Mouse (Mus musculus) heart, adult 11 months (tissue): ENCODE data around the gene Cav2.

Experiments
- DNase-seq: peaks from one replicate; pipeline ENCODE4 v3.0.0; 2022

Gene Cav2

GRCm38 (mm10) chr6:17280939-17281756 lies at the start of gene Cav2:
Gene Cav2, plus strand, starts transcription at chr6:17281185.
- peak; percentile 100 for DNase-seq

GRCm38 (mm10) chr6:17239693-17240092 lies 41.3 kb upstream of the Cav2 start:
- no peak for DNase-seq

GRCm38 (mm10) chr6:17241013-17241412 lies 40.0 kb upstream of the Cav2 start:
- DNase-seq, result no peak

GRCm38 (mm10) chr6:17246959-17247358 lies 34.0 kb upstream of the Cav2 start:
- no peak for DNase-seq

GRCm38 (mm10) chr6:17247673-17248072 lies 33.3 kb upstream of the Cav2 start:
- DNase-seq, result no peak

GRCm38 (mm10) chr6:17248241-17248640 lies 32.7 kb upstream of the Cav2 start:
- no peak for DNase-seq

- peak; percentile 71 for DNase-seq
These were observed 29.0 kb upstream of the Cav2 start for GRCm38 (mm10) chr6:17251958-17252357.

GRCm38 (mm10) chr6:17258142-17258541 lies 22.8 kb upstream of the Cav2 start:
- DNase-seq, result no peak

- no peak for DNase-seq
These were observed 22.1 kb upstream of the Cav2 start for GRCm38 (mm10) chr6:17258911-17259310.

GRCm38 (mm10) chr6:17262786-17263185 lies 18.2 kb upstream of the Cav2 start:
- DNase-seq, result peak; percentile 74

GRCm38 (mm10) chr6:17265043-17265442 lies 15.9 kb upstream of the Cav2 start:
- DNase-seq, result peak; percentile 70

- no peak for DNase-seq
These were observed 14.5 kb upstream of the Cav2 start for GRCm38 (mm10) chr6:17266466-17266865.

GRCm38 (mm10) chr6:17278366-17278765 lies 2.6 kb upstream of the Cav2 start:
- no peak for DNase-seq

- DNase-seq, result no peak
These were observed 740 bp downstream of the Cav2 start for GRCm38 (mm10) chr6:17281757-17282092.

GRCm38 (mm10) chr6:17282159-17282558 lies 1.2 kb downstream of the Cav2 start:
- peak; percentile 98 for DNase-seq

GRCm38 (mm10) chr6:17283834-17284233 lies 2.8 kb downstream of the Cav2 start:
- no peak for DNase-seq

GRCm38 (mm10) chr6:17286381-17286780 lies 5.4 kb downstream of the Cav2 start:
- DNase-seq, result peak; percentile 92

GRCm38 (mm10) chr6:17295116-17295515 lies 14.1 kb downstream of the Cav2 start:
- peak; percentile 39 for DNase-seq

- DNase-seq, result peak; percentile 99
These were observed 25.1 kb downstream of the Cav2 start, which contains the start of gene Cav1 for GRCm38 (mm10) chr6:17305954-17306601. Gene Cav1, plus strand, starts transcription at chr6:17306335.

- peak; percentile 95 for DNase-seq
These were observed 25.8 kb downstream of the Cav2 start for GRCm38 (mm10) chr6:17306602-17307325.

- DNase-seq, result peak; percentile 98
These were observed 26.6 kb downstream of the Cav2 start for GRCm38 (mm10) chr6:17307461-17308115.

GRCm38 (mm10) chr6:17308661-17309060 lies 27.7 kb downstream of the Cav2 start:
- peak; percentile 93 for DNase-seq

GRCm38 (mm10) chr6:17309260-17309659 lies 28.3 kb downstream of the Cav2 start:
- peak; percentile 96 for DNase-seq
